ENCODE assay signal across 8 mouse cellular contexts in the genomic region with DNA sequence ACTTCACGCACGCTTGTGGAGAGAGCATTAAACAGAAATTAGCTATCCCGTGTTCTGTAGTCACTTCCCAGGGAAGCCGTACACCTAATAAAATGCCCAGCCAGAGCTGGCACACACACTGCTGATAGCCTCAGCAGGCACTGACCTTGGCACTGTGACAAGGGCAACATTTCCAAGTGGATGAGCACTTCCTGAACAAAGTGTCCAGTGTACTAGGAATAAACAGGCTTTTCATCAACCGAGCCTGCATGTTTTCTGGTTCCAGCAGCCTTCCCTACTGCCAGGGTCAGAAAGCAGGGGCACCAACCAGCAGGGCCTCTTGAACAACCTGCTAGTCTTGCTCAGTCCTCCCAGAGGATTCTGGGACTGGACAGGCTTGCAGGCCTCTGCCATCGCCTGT.
A peak's percentile ranks its signal among the peaks of the same experiment; 100 is the strongest.
DNase-seq lines count a peak whose midpoint lies in the region.

No protein-coding gene starts in this region.

- DNase-seq in left cerebral cortex, adult 11 months (ENCODE audit: low spot score), result peak; percentile 50
- DNase-seq in left cerebral cortex, postnatal 36 days (ENCODE audit: low spot score in 2 of 2), result no peak
- DNase-seq in adrenal gland, postnatal 36 days, result peak; percentile 90 to 93
- peak; percentile 76 for DNase-seq in gastrocnemius, postnatal 25 days
- peak; percentile 93 for DNase-seq in kidney, postnatal 14 days
- DNase-seq in lung, postnatal 25 days (ENCODE audit: low spot score), result peak; percentile 86
- no peak for DNase-seq in thymus, postnatal 10 days (ENCODE audit: low spot score in 2 of 2)
- no peak for DNase-seq in urinary bladder, postnatal 4 days (ENCODE audit: low spot score in 2 of 2)

- intact Hi-C loops in left cerebral cortex, postnatal 36 days (cut with DNase I), result no loop called here

Comparison
In these comparisons a context has a peak if more than half of its experiments do, and no peak if none do; other contexts are left out.
1. DNase-seq: peak in left cerebral cortex, adult 11 months (single experiment), adrenal gland, postnatal 36 days (2 of 2), gastrocnemius, postnatal 25 days (single experiment), kidney, postnatal 14 days (single experiment) and lung, postnatal 25 days (single experiment); none in left cerebral cortex, postnatal 36 days (0 of 2), thymus, postnatal 10 days (0 of 2) and urinary bladder, postnatal 4 days (0 of 2).